Mouse (Mus musculus): Measurements from ENCODE around the gene Rbp4.

Gene Rbp4

DNA sequence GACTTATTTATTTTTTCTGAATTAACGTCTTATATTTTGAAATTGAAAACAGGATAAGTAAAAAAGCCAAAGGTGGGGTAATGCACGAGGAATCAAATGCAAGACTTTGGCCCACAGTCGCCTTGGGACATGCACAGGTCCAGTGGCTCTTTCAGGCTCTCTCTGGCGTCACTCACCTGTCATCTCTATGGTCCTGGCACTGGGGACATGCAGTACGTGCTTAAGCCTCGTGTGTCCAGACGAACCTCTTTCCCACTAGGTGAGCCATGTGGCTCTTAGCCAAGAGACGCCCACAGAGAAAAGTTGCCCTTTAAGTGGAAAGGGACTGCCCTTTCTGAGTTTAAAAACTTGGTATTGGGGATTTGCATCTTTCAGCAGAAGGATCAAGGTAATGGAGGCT is 35.7 kb downstream of the Rbp4 start:
- no peak for DNase-seq

DNA sequence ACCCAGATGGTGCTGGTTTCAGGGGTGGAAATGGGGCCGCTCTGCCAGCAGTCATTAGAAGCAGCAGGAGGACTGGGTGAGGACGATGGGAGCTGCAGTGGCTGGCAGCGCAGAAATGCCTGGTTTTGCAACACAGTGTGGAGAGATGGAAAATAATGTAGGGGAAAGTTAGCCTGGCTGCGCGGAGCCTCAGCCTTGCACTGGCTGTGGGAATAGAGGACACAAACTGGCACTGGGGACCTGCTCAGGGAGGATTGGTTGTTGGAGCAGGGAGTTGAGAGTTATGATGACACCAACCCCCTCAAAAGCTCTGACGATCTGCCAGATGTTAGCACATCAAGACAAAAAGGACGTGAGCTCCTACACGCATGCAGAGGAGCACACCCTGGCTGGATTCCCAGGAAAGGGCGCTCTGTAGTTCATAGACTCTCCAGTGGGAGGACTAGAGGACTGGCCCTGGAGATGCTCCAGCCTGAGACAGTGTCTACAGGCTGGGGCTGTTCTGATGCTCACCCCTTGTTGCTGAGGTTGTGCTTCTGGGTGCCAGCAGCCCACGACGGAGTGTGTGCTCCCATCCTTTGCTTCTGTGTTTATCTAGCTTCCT is 38.0 kb downstream of the Rbp4 start:
- peak; percentile 30 for DNase-seq

DNA sequence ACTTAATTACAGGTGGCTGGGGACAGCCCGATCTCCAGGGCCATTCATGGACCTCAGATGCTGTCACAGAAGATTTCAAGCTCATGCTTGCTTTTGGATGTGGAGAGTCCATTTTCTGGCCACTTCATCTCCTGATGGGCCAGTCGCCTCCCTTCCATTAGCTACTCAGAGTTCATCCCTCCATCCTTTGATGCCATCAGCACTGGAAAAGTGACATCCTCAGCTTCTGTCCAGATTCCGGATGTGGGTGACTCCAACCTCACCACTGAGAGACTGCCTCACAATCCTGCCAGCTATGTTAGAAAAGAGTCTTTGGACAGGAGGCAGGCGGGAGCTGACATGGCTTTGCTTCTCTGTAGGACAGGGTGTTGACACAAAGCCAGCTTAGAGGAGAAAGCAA is 39.2 kb downstream of the Rbp4 start:
- no peak for DNase-seq

GRCm38 (mm10) chr19:38082931-38083525 is 42.1 kb downstream of the Rbp4 start:
- DNase-seq, result no peak

GRCm38 (mm10) chr19:38081361-38081760 is 43.7 kb downstream of the Rbp4 start:
- no peak for DNase-seq

GRCm38 (mm10) chr19:38077851-38078540 is 47.1 kb downstream of the Rbp4 start:
- no peak for DNase-seq

- DNase-seq, result no peak
Observed at GRCm38 (mm10) chr19:38076251-38076650, 48.8 kb downstream of the Rbp4 start.

GRCm38 (mm10) chr19:38075051-38075450 is 50.0 kb downstream of the Rbp4 start:
- DNase-seq, result no peak

DNA sequence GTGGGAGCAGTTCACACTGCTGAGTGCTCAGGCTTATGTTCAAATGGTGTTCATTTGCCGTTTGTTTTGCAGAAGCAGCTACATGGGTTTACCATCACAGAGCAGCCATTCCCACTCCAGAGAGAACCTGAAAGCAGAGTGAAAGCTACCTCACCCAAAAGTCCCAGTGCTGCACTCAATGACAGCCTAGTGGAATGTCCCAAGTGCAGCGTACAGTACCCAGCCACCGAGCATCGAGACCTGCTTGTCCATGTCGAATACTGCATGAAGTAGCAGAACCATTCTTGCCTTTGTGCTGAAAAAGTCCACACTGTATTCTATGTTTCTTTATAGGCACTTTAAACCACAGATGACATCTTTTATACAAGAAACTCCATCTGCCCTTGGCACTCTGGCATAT is 51.9 kb downstream of the Rbp4 start:
- no peak for DNase-seq
